ENCODE assay signal across 26 mouse cellular contexts in genomic region chr4:130133399-130133798, GRCm38 (mm10). TPM values are rescaled to one million over a fixed set of nuclear protein-coding genes. Genes with fewer than 3 reads are reported as not detected.
DNase-seq lines count a peak whose midpoint lies in the region; ATAC-seq and TF ChIP-seq lines count a peak whose summit lies in the region.
"Had no signal": no experiment of that assay in that cellular context is flagged by ENCODE, and none has a peak within 500 bp of the region (broad histone marks: within the 10 kb centered on the region; RNA-seq: fewer than 3 reads in every experiment).

No protein-coding gene starts in this region.

- intact Hi-C loops in left cerebral cortex, postnatal 25 days (cut with DNase I): no loop called here

- no peak overlapping the region for H3K27ac ChIP-seq in embryonic facial prominence, embryonic 14.5 days (replicated peaks; ENCODE audit: low read depth, low read length)
- H3K27ac ChIP-seq in embryonic facial prominence, embryonic 10.5 days (replicated peaks): no peak overlapping the region
- H3K27ac ChIP-seq in hindbrain, postnatal 0 days: no peak overlapping the region
- H3K27ac ChIP-seq in hindbrain, embryonic 14.5 days: no peak overlapping the region
- no peak overlapping the region for H3K27ac ChIP-seq in MEL (ENCODE audit: control insufficient read depth, low read depth, low read length)
- H3K27ac ChIP-seq in intestine, postnatal 0 days (ENCODE audit: low read depth, low read length): no peak overlapping the region
- H3K27ac ChIP-seq: embryonic facial prominence, embryonic 12.5 days; forebrain, embryonic 12.5 days; heart, embryonic 15.5 days had no signal

- 0 out of 2 replicates have a peak, but pooled peaks cover 5% of the 10 kb centered on the region for H3K4me1 ChIP-seq in embryonic facial prominence, embryonic 14.5 days (ENCODE audit: control insufficient read depth, insufficient read depth, low read length)
- H3K4me1 ChIP-seq in embryonic facial prominence, embryonic 10.5 days: peaks cover 47% of the 10 kb centered on the region
- H3K4me1 ChIP-seq in hindbrain, postnatal 0 days (ENCODE audit: insufficient read depth, low read length): no peaks in the 10 kb centered on the region
- H3K4me1 ChIP-seq in hindbrain, embryonic 14.5 days (replicated peaks; ENCODE audit: control insufficient read depth, insufficient read depth, low read length): no peaks in the 10 kb centered on the region; the same call in 1 of the 2 replicates
- H3K4me1 ChIP-seq in MEL (ENCODE audit: control insufficient read depth in 1 of 2, insufficient read depth in 2 of 2, low read length in 2 of 2): peaks cover 0 to 7% of the 10 kb centered on the region in 2 experiments; a peak in 2 of 4 replicates
- peaks cover 19% of the 10 kb centered on the region; the same call in 1 of the 2 replicates for H3K4me1 ChIP-seq in intestine, postnatal 0 days (replicated peaks; ENCODE audit: control insufficient read depth, insufficient read depth, low read length)
- H3K4me1 ChIP-seq: embryonic facial prominence, embryonic 12.5 days had no signal

- no peaks in the 10 kb centered on the region for H3K79me2 ChIP-seq in MEL (ENCODE audit: control insufficient read depth, insufficient read depth, low read length, poor library complexity)

- H3K36me3 ChIP-seq in embryonic facial prominence, embryonic 14.5 days (ENCODE audit: control insufficient read depth, insufficient read depth, low read length): peaks cover under 1% of the 10 kb centered on the region; the same call in 1 of the 2 replicates
- no peaks in the 10 kb centered on the region; the same call in 1 of the 2 replicates for H3K36me3 ChIP-seq in embryonic facial prominence, embryonic 10.5 days (replicated peaks)
- H3K36me3 ChIP-seq in hindbrain, postnatal 0 days (ENCODE audit: insufficient read depth, low read length): no peaks in the 10 kb centered on the region
- H3K36me3 ChIP-seq in hindbrain, embryonic 14.5 days (replicated peaks; ENCODE audit: control insufficient read depth, insufficient read depth): no peaks in the 10 kb centered on the region; the same call in 1 of the 2 replicates
- H3K36me3 ChIP-seq in MEL (ENCODE audit: control insufficient read depth in 1 of 2, insufficient read depth in 2 of 2, low read length in 2 of 2): 0 out of 4 replicates have a peak, but pooled peaks cover 0 to under 1% of the 10 kb centered on the region in 2 experiments
- no peaks in the 10 kb centered on the region; the same call in 1 of the 2 replicates for H3K36me3 ChIP-seq in intestine, postnatal 0 days (ENCODE audit: control insufficient read depth, insufficient read depth)
- H3K36me3 ChIP-seq: embryonic facial prominence, embryonic 12.5 days; forebrain, embryonic 12.5 days; heart, embryonic 12.5 days; heart, embryonic 15.5 days had no signal

- TF ChIP-seq EP300 in MEL (IDR thresholded peaks at IDR 0.05; ENCODE audit: low read depth in 1 of 2, low read length in 2 of 2): no peak

- DNase-seq in embryonic facial prominence, embryonic 14.5 days (ENCODE audit: low spot score): peak; percentile 30
- DNase-seq in embryonic facial prominence, embryonic 10.5 days (ENCODE audit: low spot score): no peak
- peak; percentile 9 for DNase-seq in hindbrain, postnatal 0 days (ENCODE audit: low spot score)
- DNase-seq in hindbrain, embryonic 14.5 days (ENCODE audit: low spot score): no peak
- peak; percentile 54 for DNase-seq in MEL (ENCODE audit: low read depth, low spot score)
- no peak for DNase-seq in right cerebral cortex, adult 18-20 months
- DNase-seq in left cerebral cortex, postnatal 25 days (ENCODE audit: low spot score in 2 of 2): no peak
- DNase-seq: adrenal gland, postnatal 10 days; adrenal gland, postnatal 36 days; cerebellum, adult 18-20 months; cerebellum, adult 9-10 months; cerebellum, postnatal 14 days; gastrocnemius, postnatal 25 days; heart, adult 18-20 months; heart, postnatal 10 days; heart, postnatal 36 days had no signal

- TF ChIP-seq CTCF in hindbrain, postnatal 0 days (IDR thresholded peaks at IDR 0.05; ENCODE audit: low read depth): no peak
- TF ChIP-seq CTCF in MEL (IDR thresholded peaks at IDR 0.05 in 2 of 3, conservative IDR thresholded peaks at IDR 0.05 in 1 of 3; ENCODE audit: control insufficient read depth in 1 of 3, insufficient read depth in 1 of 3, low read depth in 2 of 3, low read length in 3 of 3, poor library complexity in 1 of 3, severe bottlenecking in 1 of 3): no peak
- no peak for TF ChIP-seq CTCF in intestine, postnatal 0 days (IDR thresholded peaks at IDR 0.05; ENCODE audit: low read depth)

- H3K4me2 ChIP-seq in embryonic facial prominence, embryonic 14.5 days (ENCODE audit: low read depth, low read length): no peak overlapping the region
- no peak overlapping the region for H3K4me2 ChIP-seq in hindbrain, postnatal 0 days (ENCODE audit: low read depth, low read length)
- H3K4me2 ChIP-seq in hindbrain, embryonic 14.5 days (replicated peaks): no peak overlapping the region
- H3K4me2 ChIP-seq in intestine, postnatal 0 days (replicated peaks; ENCODE audit: low read depth): no peak overlapping the region
- H3K4me2 ChIP-seq: embryonic facial prominence, embryonic 12.5 days; forebrain, embryonic 12.5 days; heart, embryonic 12.5 days; heart, embryonic 15.5 days had no signal

- H3K9ac ChIP-seq in embryonic facial prominence, embryonic 14.5 days (ENCODE audit: low read depth, low read length): no peak overlapping the region
- no peak overlapping the region for H3K9ac ChIP-seq in hindbrain, postnatal 0 days (replicated peaks; ENCODE audit: low read length)
- no peak overlapping the region for H3K9ac ChIP-seq in hindbrain, embryonic 14.5 days
- H3K9ac ChIP-seq in MEL (ENCODE audit: control insufficient read depth, low read depth, low read length, poor library complexity, severe bottlenecking): no peak overlapping the region
- no peak overlapping the region for H3K9ac ChIP-seq in intestine, postnatal 0 days (ENCODE audit: low read depth, low read length)
- H3K9ac ChIP-seq: embryonic facial prominence, embryonic 12.5 days; forebrain, embryonic 12.5 days; heart, embryonic 12.5 days; heart, embryonic 15.5 days had no signal

- no peak for ATAC-seq in embryonic facial prominence, embryonic 14.5 days (ENCODE audit: low read depth)
- ATAC-seq in hindbrain, postnatal 0 days: no peak
- ATAC-seq in hindbrain, embryonic 14.5 days (ENCODE audit: low FRiP score): no peak
- peak; percentile 53 for ATAC-seq in intestine, postnatal 0 days
- ATAC-seq: forebrain, embryonic 16.5 days; hindbrain, embryonic 16.5 days; inflammation-experienced regulatory T-cells, adult 6 months; Patski had no signal

- H3K27me3 ChIP-seq in embryonic facial prominence, embryonic 14.5 days (replicated peaks; ENCODE audit: control insufficient read depth, insufficient read depth, low read length): peaks cover 16% of the 10 kb centered on the region
- H3K27me3 ChIP-seq in embryonic facial prominence, embryonic 10.5 days (replicated peaks; ENCODE audit: low read depth, poor library complexity, severe bottlenecking): peaks cover 37% of the 10 kb centered on the region
- no peaks in the 10 kb centered on the region for H3K27me3 ChIP-seq in hindbrain, postnatal 0 days (ENCODE audit: insufficient read depth, low read length)
- H3K27me3 ChIP-seq in hindbrain, embryonic 14.5 days (ENCODE audit: control insufficient read depth, insufficient read depth, low read length): peaks cover 16% of the 10 kb centered on the region; the same call in 1 of the 2 replicates
- H3K27me3 ChIP-seq in MEL (ENCODE audit: control insufficient read depth in 1 of 2, insufficient read depth in 2 of 2, low read length in 2 of 2): no peaks in the 10 kb centered on the region
- peaks cover 12% of the 10 kb centered on the region for H3K27me3 ChIP-seq in intestine, postnatal 0 days (replicated peaks; ENCODE audit: control insufficient read depth, insufficient read depth, low read length)
- H3K27me3 ChIP-seq: Patski had no signal

- TF ChIP-seq POLR2A in MEL (IDR thresholded peaks at IDR 0.05; ENCODE audit: control insufficient read depth in 1 of 2, insufficient read depth in 1 of 2, low read depth in 1 of 2, low read length in 2 of 2, poor library complexity in 1 of 2): no peak

- no peak for TF ChIP-seq RAD21 in MEL (IDR thresholded peaks at IDR 0.05; ENCODE audit: low read depth, low read length)

- no peaks in the 10 kb centered on the region for H3K9me3 ChIP-seq in embryonic facial prominence, embryonic 14.5 days (ENCODE audit: control insufficient read depth, low read length)
- no peaks in the 10 kb centered on the region for H3K9me3 ChIP-seq in embryonic facial prominence, embryonic 10.5 days
- no peaks in the 10 kb centered on the region for H3K9me3 ChIP-seq in hindbrain, postnatal 0 days (ENCODE audit: low read length)
- no peaks in the 10 kb centered on the region for H3K9me3 ChIP-seq in hindbrain, embryonic 14.5 days (ENCODE audit: control insufficient read depth, low read length)
- no peaks in the 10 kb centered on the region for H3K9me3 ChIP-seq in MEL (replicated peaks; ENCODE audit: insufficient read depth, low read length)
- no peaks in the 10 kb centered on the region for H3K9me3 ChIP-seq in intestine, postnatal 0 days (ENCODE audit: control insufficient read depth)
- H3K9me3 ChIP-seq: embryonic facial prominence, embryonic 12.5 days; forebrain, embryonic 12.5 days; heart, embryonic 12.5 days; heart, embryonic 15.5 days had no signal

- WGBS in embryonic facial prominence, embryonic 14.5 days: 32% methylated on average over 6 of the region's 6 CpGs
- WGBS in embryonic facial prominence, embryonic 10.5 days: 68% methylated on average over 6 of the region's 6 CpGs
- WGBS in hindbrain, postnatal 0 days: 58% methylated on average over 6 of the region's 6 CpGs
- whole genome bisulfite sequencing in hindbrain, embryonic 14.5 days: 71% methylated on average over 6 of the region's 6 CpGs
- 29% methylated on average over 6 of the region's 6 CpGs for WGBS in intestine, postnatal 0 days

- H3K4me3 ChIP-seq in embryonic facial prominence, embryonic 14.5 days (ENCODE audit: low read depth, low read length): no peak overlapping the region
- no peak overlapping the region for H3K4me3 ChIP-seq in embryonic facial prominence, embryonic 10.5 days
- H3K4me3 ChIP-seq in hindbrain, postnatal 0 days (ENCODE audit: low read length): no peak overlapping the region
- no peak overlapping the region for H3K4me3 ChIP-seq in hindbrain, embryonic 14.5 days (replicated peaks; ENCODE audit: low read length)
- no peak overlapping the region for H3K4me3 ChIP-seq in MEL (ENCODE audit: control insufficient read depth in 1 of 2, insufficient read depth in 1 of 2, low read depth in 2 of 2, low read length in 2 of 2)
- no peak overlapping the region for H3K4me3 ChIP-seq in intestine, postnatal 0 days (ENCODE audit: low read depth, low read length)
- H3K4me3 ChIP-seq: embryonic facial prominence, embryonic 12.5 days; erythroblast, embryonic 14.5 days; forebrain, embryonic 12.5 days; heart, embryonic 12.5 days; heart, embryonic 15.5 days had no signal

RNA-seq across cellular contexts. Expression of gene Hcrtr1, which starts 5.8 kb away (rescaled TPM):
- polyA plus RNA-seq in embryonic facial prominence, embryonic 14.5 days (2014; fragmentation: Nextera tagmentation; extraction: Ambion mirVana): 0.19 and 0.30 TPM in 2 replicates
- 0.21 and 0.41 TPM in 2 replicates for polyA plus RNA-seq in embryonic facial prominence, embryonic 10.5 days (2016; fragmentation: Nextera tagmentation; extraction: Ambion mirVana)
- 16.9 and 24.2 TPM in 2 replicates for total RNA-seq in hindbrain, postnatal 0 days (2014; rRNA removed)
- polyA plus RNA-seq in hindbrain, postnatal 0 days (2015; fragmentation: Nextera tagmentation; extraction: Ambion mirVana): 11.3 and 12.1 TPM in 2 replicates
- polyA plus RNA-seq in hindbrain, embryonic 14.5 days (2014; fragmentation: Nextera tagmentation; extraction: Ambion mirVana): 1.7 and 2.3 TPM in 2 replicates
- not detected in 2 replicates for total RNA-seq in MEL (2012; rRNA removed)
- polyA plus RNA-seq in MEL (2012; ENCODE audit: insufficient read depth in 1 of 2, insufficient read length in 2 of 2, low read depth in 1 of 2, low replicate concordance in 2 of 2, missing spikeins in 1 of 2): not detected
- polyA plus RNA-seq in intestine, postnatal 0 days (2015; fragmentation: Nextera tagmentation; extraction: Ambion mirVana): 0.81 and 0.91 TPM in 2 replicates
- 1 to 10 TPM; 2.2 to 2.7 TPM for total RNA-seq in left cerebral cortex, postnatal 25 days (2021)
- total RNA-seq: gastrocnemius, postnatal 25 days; heart, adult 18-20 months; heart, postnatal 10 days; heart, postnatal 36 days had no signal
- polyA plus RNA-seq: erythroblast, embryonic 14.5 days; heart, embryonic 12.5 days; heart, embryonic 15.5 days; inflammation-experienced regulatory T-cells, adult 6 months had no signal

RNA-seq across cellular contexts. Expression of gene Pef1, which starts 31.0 kb away (rescaled TPM):
- 67.1 and 68.6 TPM in 2 replicates for polyA plus RNA-seq in embryonic facial prominence, embryonic 14.5 days (2014; fragmentation: Nextera tagmentation; extraction: Ambion mirVana)
- 69.2 and 73.2 TPM in 2 replicates for polyA plus RNA-seq in embryonic facial prominence, embryonic 10.5 days (2016; fragmentation: Nextera tagmentation; extraction: Ambion mirVana)
- total RNA-seq in hindbrain, postnatal 0 days (2014; rRNA removed): 82.6 and 93.4 TPM in 2 replicates
- polyA plus RNA-seq in hindbrain, postnatal 0 days (2015; fragmentation: Nextera tagmentation; extraction: Ambion mirVana): 59.8 and 62.0 TPM in 2 replicates
- 66.0 and 77.7 TPM in 2 replicates for polyA plus RNA-seq in hindbrain, embryonic 14.5 days (2014; fragmentation: Nextera tagmentation; extraction: Ambion mirVana)
- 24.3 and 27.3 TPM in 2 replicates for total RNA-seq in MEL (2012; rRNA removed)
- 10 to 100 TPM in 1 of 2 experiments, not detected in 1; 49.8 TPM for polyA plus RNA-seq in MEL (2012; ENCODE audit: insufficient read depth in 1 of 2, insufficient read length in 2 of 2, low read depth in 1 of 2, low replicate concordance in 2 of 2, missing spikeins in 1 of 2)
- polyA plus RNA-seq in intestine, postnatal 0 days (2015; fragmentation: Nextera tagmentation; extraction: Ambion mirVana): 72.7 and 73.4 TPM in 2 replicates
- 10 to 100 TPM; 65.8 to 66.9 TPM for total RNA-seq in left cerebral cortex, postnatal 25 days (2021)

RNA-seq across cellular contexts. Expression of gene Tinagl1, which starts 41.5 kb away (rescaled TPM):
- polyA plus RNA-seq in embryonic facial prominence, embryonic 14.5 days (2014; fragmentation: Nextera tagmentation; extraction: Ambion mirVana): 21.8 and 23.9 TPM in 2 replicates
- 10.7 and 12.3 TPM in 2 replicates for polyA plus RNA-seq in embryonic facial prominence, embryonic 10.5 days (2016; fragmentation: Nextera tagmentation; extraction: Ambion mirVana)
- 15.1 and 15.5 TPM in 2 replicates for total RNA-seq in hindbrain, postnatal 0 days (2014; rRNA removed)
- 7.2 and 7.6 TPM in 2 replicates for polyA plus RNA-seq in hindbrain, postnatal 0 days (2015; fragmentation: Nextera tagmentation; extraction: Ambion mirVana)
- 6.6 and 8.5 TPM in 2 replicates for polyA plus RNA-seq in hindbrain, embryonic 14.5 days (2014; fragmentation: Nextera tagmentation; extraction: Ambion mirVana)
- total RNA-seq in MEL (2012; rRNA removed): 6.1 and 6.2 TPM in 2 replicates
- 10 to 100 TPM in 1 of 2 experiments, not detected in 1; 21.9 TPM for polyA plus RNA-seq in MEL (2012; ENCODE audit: insufficient read depth in 1 of 2, insufficient read length in 2 of 2, low read depth in 1 of 2, low replicate concordance in 2 of 2, missing spikeins in 1 of 2)
- 87.2 and 88.8 TPM in 2 replicates for polyA plus RNA-seq in intestine, postnatal 0 days (2015; fragmentation: Nextera tagmentation; extraction: Ambion mirVana)
- total RNA-seq in left cerebral cortex, postnatal 25 days (2021): 1 to 10 TPM; 8.0 to 9.2 TPM
- polyA plus RNA-seq: inflammation-experienced regulatory T-cells, adult 6 months had no signal

Comparison
In these comparisons a context has a peak if more than half of its experiments do, and no peak if none do; other contexts are left out.
1. DNase-seq: peak in embryonic facial prominence, embryonic 14.5 days (single experiment), hindbrain, postnatal 0 days (single experiment) and MEL (single experiment); none in embryonic facial prominence, embryonic 10.5 days (single experiment), hindbrain, embryonic 14.5 days (single experiment), right cerebral cortex, adult 18-20 months (single experiment) and left cerebral cortex, postnatal 25 days (0 of 2).